Mouse (Mus musculus) midbrain, embryonic 16.5 days (tissue): ENCODE data around the gene Naa38. TPM values are rescaled to one million over a fixed set of nuclear protein-coding genes. Genes with fewer than 3 reads are reported as not detected.

Experiments used
- ATAC-seq: fragments of 200-750 bp; cut with Nextera tagmentation; 2 replicates; pipeline ENCODE4 v1.8.0; 2017; ENCODE audit warnings: moderate TSS enrichment
- H3K27ac ChIP-seq: fragments of 300-500 bp; sonication (generic); 2 replicates; pipeline ENCODE4 v1.5.1; 2014; ENCODE audit warnings: mild to moderate bottlenecking, low read length, mixed read lengths
- H3K27me3 ChIP-seq: fragments of 300-500 bp; sonication (generic); 2 replicates; pipeline ENCODE4 v1.6.1; 2014; ENCODE audit warnings: low read depth, low read length, mixed read lengths; ENCODE audit not compliant: control insufficient read depth, insufficient read depth
- H3K36me3 ChIP-seq: fragments of 300-500 bp; sonication (generic); 2 replicates; pipeline ENCODE4 v1.6.1; 2014; ENCODE audit warnings: mild to moderate bottlenecking, low read length, moderate library complexity, mixed read lengths; ENCODE audit not compliant: control insufficient read depth, insufficient read depth
- H3K4me1 ChIP-seq: fragments of 300-500 bp; sonication (generic); 2 replicates; pipeline ENCODE4 v1.6.1; 2014; ENCODE audit warnings: mild to moderate bottlenecking, low read length, mixed read lengths; ENCODE audit not compliant: control insufficient read depth, insufficient read depth
- H3K4me2 ChIP-seq: fragments of 300-500 bp; sonication (generic); 2 replicates; pipeline ENCODE4 v1.6.1; 2014; ENCODE audit warnings: mild to moderate bottlenecking, low read length, mixed read lengths
- H3K4me3 ChIP-seq: fragments of 300-500 bp; sonication (generic); 2 replicates; pipeline ENCODE4 v1.5.1; 2014; ENCODE audit warnings: low read depth, mild to moderate bottlenecking, low read length, moderate library complexity, mixed read lengths
- H3K9ac ChIP-seq: fragments of 300-500 bp; sonication (generic); 2 replicates; pipeline ENCODE4 v1.6.1; 2014; ENCODE audit warnings: low read depth, low read length, mixed read lengths
- H3K9me3 ChIP-seq: fragments of 300-500 bp; sonication (generic); replicated peaks from 2 replicates; pipeline ENCODE4 v1.6.1; 2014; ENCODE audit warnings: mild to moderate bottlenecking, low read length, mixed read lengths; ENCODE audit not compliant: control insufficient read depth, poor library complexity, severe bottlenecking
- whole genome bisulfite sequencing: fragments of 180-500 bp; shearing (Covaris S2); extraction: QIAGEN DNeasy Blood & Tissue Kit; methylation state at CpG from one replicate; pipeline ENCODE4 v1.1.7; 2014; 5-methylcytosine and 5-hydroxymethylcytosine counted together
- polyA plus RNA-seq: library from polyadenylated mRNA; unstranded; fragments of >200 nt; fragmentation: Nextera tagmentation; extraction: Ambion mirVana; gene quantifications from 2 replicates; pipeline ENCODE4 v1.2.1, GENCODE M21; 2015

Naa38 gene
- polyA plus RNA-seq, 1 experiment from 2014 or later = 89.6 TPM

GRCm38 (mm10) chr11:69415668-69416451 is 20.6 kb downstream of the Naa38 start:
- no peak for ATAC-seq
- peaks cover 58% of the 10 kb centered on the region for H3K4me1 ChIP-seq
- no peaks in the 10 kb centered on the region for H3K9me3 ChIP-seq
- peak overlapping the region; percentile 67 for H3K4me3 ChIP-seq
- peak overlapping the region; percentile 99 for H3K27ac ChIP-seq
- no peaks in the 10 kb centered on the region for H3K36me3 ChIP-seq
- H3K4me2 ChIP-seq = peak overlapping the region; percentile 92
- peaks cover under 1% of the 10 kb centered on the region; the same call in 1 of the 2 replicates for H3K27me3 ChIP-seq
- H3K9ac ChIP-seq = peak overlapping the region; percentile 98
- WGBS = under 1% methylated on average over 13 of the region's 25 CpGs

- peak overlapping the region; percentile 57 for H3K9ac ChIP-seq
- H3K4me2 ChIP-seq = peak overlapping the region; percentile 65
- H3K4me3 ChIP-seq = peak overlapping the region; percentile 67
- H3K4me1 ChIP-seq = peaks cover 61% of the 10 kb centered on the region
- H3K27ac ChIP-seq = peak overlapping the region; percentile 99
- H3K27me3 ChIP-seq = peaks cover 7% of the 10 kb centered on the region
- no peaks in the 10 kb centered on the region for H3K36me3 ChIP-seq
- no peak for ATAC-seq
- WGBS = 2% methylated on average over 4 of the region's 4 CpGs
- no peaks in the 10 kb centered on the region for H3K9me3 ChIP-seq
These were observed 21.2 kb downstream of the Naa38 start for GRCm38 (mm10) chr11:69416509-69416908.

GRCm38 (mm10) chr11:69416921-69417448 is 21.7 kb downstream of the Naa38 start:
- Histone ChIP-seq H3K9ac (peak overlapping the region; percentile 57), H3K9me3 (no peaks in the 10 kb centered on the region), H3K4me1 (peaks cover 56% of the 10 kb centered on the region), H3K4me2 (peak overlapping the region; percentile 65), H3K27me3 (peaks cover 12% of the 10 kb centered on the region), H3K4me3 (peak overlapping the region; percentile 67), H3K36me3 (no peaks in the 10 kb centered on the region), H3K27ac (peak overlapping the region; percentile 99)
- no peak for ATAC-seq
- WGBS = 2% methylated on average over 8 of the region's 8 CpGs

- H3K4me2 ChIP-seq = peak overlapping the region; percentile 65
These were observed 22.4 kb downstream of the Naa38 start for GRCm38 (mm10) chr11:69417449-69418384.

GRCm38 (mm10) chr11:69418481-69419442 is 23.5 kb downstream of the Naa38 start:
- Histone ChIP-seq H3K4me3 (peak overlapping the region; percentile 67), H3K9me3 (no peaks in the 10 kb centered on the region), H3K4me1 (peaks cover 39% of the 10 kb centered on the region), H3K9ac (peak overlapping the region; percentile 57), H3K27ac (peak overlapping the region; percentile 99), H3K27me3 (peaks cover 20% of the 10 kb centered on the region), H3K4me2 (peak overlapping the region; percentile 65), H3K36me3 (no peaks in the 10 kb centered on the region)
- ATAC-seq = peak; percentile 92
- WGBS = under 1% methylated on average over 35 of the region's 45 CpGs

More at GRCm38 (mm10) chr11:69417449-69418384, 22.4 kb downstream of the Naa38 start:
- Histone ChIP-seq H3K27me3 (peaks cover 19% of the 10 kb centered on the region), H3K27ac (peak overlapping the region; percentile 99), H3K4me1 (peaks cover 49% of the 10 kb centered on the region), H3K9me3 (no peaks in the 10 kb centered on the region), H3K36me3 (no peaks in the 10 kb centered on the region), H3K9ac (peak overlapping the region; percentile 57), H3K4me3 (peak overlapping the region; percentile 67)
- under 1% methylated on average over 39 of the region's 39 CpGs for WGBS
- peak; percentile 38 for ATAC-seq

- peaks cover 32% of the 10 kb centered on the region for H3K4me1 ChIP-seq
- peak overlapping the region; percentile 78 for H3K27ac ChIP-seq
- 0% methylated on average over 19 of the region's 19 CpGs for WGBS
- H3K4me2 ChIP-seq = peak overlapping the region; percentile 65
- ATAC-seq = peak; percentile 16; the same call in 1 of the 2 replicates
- H3K4me3 ChIP-seq = peak overlapping the region; percentile 67
- H3K9ac ChIP-seq = peak overlapping the region; percentile 50; the same call in 1 of the 2 replicates
- H3K27me3 ChIP-seq = peaks cover 20% of the 10 kb centered on the region
- no peaks in the 10 kb centered on the region for H3K36me3 ChIP-seq
- no peaks in the 10 kb centered on the region for H3K9me3 ChIP-seq
These were observed 24.1 kb downstream of the Naa38 start for GRCm38 (mm10) chr11:69419443-69419812.

- Histone ChIP-seq H3K4me1 (peaks cover 26% of the 10 kb centered on the region), H3K36me3 (no peaks in the 10 kb centered on the region)
- WGBS = under 1% methylated on average over 28 of the region's 31 CpGs
These were observed 24.7 kb downstream of the Naa38 start for GRCm38 (mm10) chr11:69419813-69420553.

More at GRCm38 (mm10) chr11:69419813-69420553, 24.7 kb downstream of the Naa38 start:
- H3K9ac ChIP-seq = peak overlapping the region; percentile 50
- ATAC-seq = no peak
- no peak overlapping the region; the same call in 1 of the 2 replicates for H3K27ac ChIP-seq
- peaks cover 20% of the 10 kb centered on the region for H3K27me3 ChIP-seq
- no peaks in the 10 kb centered on the region for H3K9me3 ChIP-seq
- peak overlapping the region; percentile 67 for H3K4me3 ChIP-seq
- H3K4me2 ChIP-seq = peak overlapping the region; percentile 65
